Mouse (Mus musculus) heart, embryonic 14.5 days (tissue): ENCODE data around the gene Myh1. TPM values are rescaled to one million over a fixed set of nuclear protein-coding genes. Genes with fewer than 3 reads are reported as not detected.

Source experiments
- ATAC-seq: fragments of 200-750 bp; cut with Nextera tagmentation; 2 replicates; pipeline ENCODE4 v1.8.0; 2017; ENCODE audit warnings: low read depth, moderate TSS enrichment; ENCODE audit not compliant: insufficient number of reproducible peaks, insufficient read depth, low FRiP score
- H3K27ac ChIP-seq, 2 experiments: fragments of 200-500 bp in 1 of 2; fragments of 300-500 bp in 1 of 2; sonication (generic) in 1 of 2; replicated peaks in 1 of 2; 2 replicates each; pipeline ENCODE4 v1.5.1; 2012 to 2014; ENCODE audit warnings: low read depth in 2 of 2, low read length in 2 of 2, control low read depth in 1 of 2, mild to moderate bottlenecking in 1 of 2, mixed read lengths in 1 of 2; ENCODE audit not compliant: control insufficient read depth in 1 of 2, insufficient read depth in 1 of 2
- H3K27me3 ChIP-seq: fragments of 300-500 bp; sonication (generic); 2 replicates; pipeline ENCODE4 v1.6.1; 2014; ENCODE audit warnings: mild to moderate bottlenecking, low read length, control low read depth; ENCODE audit not compliant: control insufficient read depth, insufficient read depth
- H3K36me3 ChIP-seq: fragments of 300-500 bp; sonication (generic); 2 replicates; pipeline ENCODE4 v1.6.1; 2014; ENCODE audit warnings: mild to moderate bottlenecking, control low read depth, low read length, mixed read lengths; ENCODE audit not compliant: control insufficient read depth, insufficient read depth
- H3K4me1 ChIP-seq, 2 experiments: fragments of 200-500 bp in 1 of 2; fragments of 300-500 bp in 1 of 2; sonication (generic) in 1 of 2; 2 replicates each; pipeline ENCODE4 v1.6.1; 2012 to 2014; ENCODE audit warnings: low read length in 2 of 2, control low read depth in 1 of 2, mixed read lengths in 1 of 2; ENCODE audit not compliant: control insufficient read depth in 2 of 2, insufficient read depth in 2 of 2
- H3K4me2 ChIP-seq: fragments of 300-500 bp; sonication (generic); 2 replicates; pipeline ENCODE4 v1.6.1; 2014; ENCODE audit warnings: mild to moderate bottlenecking, low read length
- H3K4me3 ChIP-seq, 2 experiments: fragments of 200-500 bp in 1 of 2; fragments of 300-500 bp in 1 of 2; sonication (generic) in 1 of 2; 2 replicates each; pipeline ENCODE4 v1.5.1; 2012 to 2014; ENCODE audit warnings: low read length in 2 of 2, mild to moderate bottlenecking in 2 of 2, control low read depth in 1 of 2, low read depth in 1 of 2, moderate library complexity in 1 of 2; ENCODE audit not compliant: control insufficient read depth in 1 of 2, insufficient read depth in 1 of 2
- H3K9ac ChIP-seq: fragments of 300-500 bp; sonication (generic); 2 replicates; pipeline ENCODE4 v1.6.1; 2014; ENCODE audit warnings: mild to moderate bottlenecking, low read length
- H3K9me3 ChIP-seq: fragments of 300-500 bp; sonication (generic); 2 replicates; pipeline ENCODE4 v1.6.1; 2016; ENCODE audit warnings: low read length, control low read depth; ENCODE audit not compliant: control insufficient read depth
- WGBS: fragments of 180-500 bp; shearing (Covaris S2); extraction: QIAGEN DNeasy Blood & Tissue Kit; methylation state at CpG from one replicate; pipeline ENCODE4 v1.1.7; 2014; 5-methylcytosine and 5-hydroxymethylcytosine counted together
- polyA plus RNA-seq: library from polyadenylated mRNA; unstranded; fragments of >200 nt; fragmentation: Nextera tagmentation; extraction: Ambion mirVana; gene quantifications from 2 replicates; pipeline ENCODE4 v1.2.1, GENCODE M21; 2014

Gene Myh1
- 0.28 and 0.30 TPM in 2 replicates for polyA plus RNA-seq

DNA sequence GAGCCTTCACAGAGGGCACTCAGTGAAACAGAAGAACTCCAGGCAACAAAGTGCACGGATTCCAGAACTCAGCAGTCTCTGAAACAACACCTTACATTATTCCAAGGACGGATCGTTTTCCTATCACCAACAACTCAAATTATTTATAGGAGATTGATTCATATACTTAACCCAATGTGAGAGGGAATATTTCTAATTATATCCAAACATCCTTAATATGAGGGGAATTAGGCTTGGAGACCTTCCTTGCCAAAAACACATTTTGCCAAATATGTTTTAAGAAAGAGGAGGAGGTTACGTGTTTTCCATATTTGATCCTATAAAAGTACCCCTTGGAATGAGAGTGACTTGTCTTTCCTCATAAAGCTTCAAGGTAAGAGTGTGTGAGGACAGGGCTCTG is at the start of gene Myh1:
Myh1 (plus strand) TSS at position 301 of the 400 bp plus-strand sequence.
- no peak for ATAC-seq
- Histone ChIP-seq H3K36me3 (no peaks in the 10 kb centered on the region), H3K9me3 (no peaks in the 10 kb centered on the region), H3K27ac (no peak within 1 kb of the TSS), H3K4me1 (no peaks in the 10 kb centered on the region; a peak in 1 of 4 replicates), H3K27me3 (no peaks in the 10 kb centered on the region), H3K9ac (no peak within 1 kb of the TSS), H3K4me2 (no peak within 1 kb of the TSS), H3K4me3 (no peak within 1 kb of the TSS)
- 66% methylated on average over 4 of the region's 4 CpGs for WGBS

DNA sequence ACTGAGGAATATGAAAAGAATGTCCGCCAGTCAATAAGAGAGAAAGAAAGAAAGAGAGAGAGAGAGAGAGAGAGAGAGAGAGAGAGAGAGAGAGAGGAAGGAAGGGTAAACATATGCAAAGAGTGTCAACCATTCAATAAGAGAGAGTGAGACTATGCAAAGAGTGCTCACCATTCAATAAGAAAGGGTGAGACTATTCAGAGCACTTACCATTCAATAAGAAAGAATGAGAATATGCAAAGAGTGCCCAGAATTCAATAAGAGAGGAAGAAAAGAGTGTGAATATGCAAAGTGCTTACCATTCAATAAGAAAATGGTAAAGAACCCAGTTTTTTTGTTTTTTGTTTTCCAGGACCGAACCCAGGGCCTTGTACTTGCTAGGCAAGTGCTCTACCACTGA is 49.6 kb upstream of the Myh1 start:
- no peak overlapping the region for H3K4me3 ChIP-seq
- WGBS: 72% methylated on average over 2 of the region's 2 CpGs
- H3K4me1 ChIP-seq: no peaks in the 10 kb centered on the region
- H3K36me3 ChIP-seq: no peaks in the 10 kb centered on the region
- no peak for ATAC-seq
- H3K4me2 ChIP-seq: no peak overlapping the region
- H3K27ac ChIP-seq: no peak overlapping the region
- no peaks in the 10 kb centered on the region for H3K9me3 ChIP-seq
- no peak overlapping the region for H3K9ac ChIP-seq
- no peaks in the 10 kb centered on the region for H3K27me3 ChIP-seq

DNA sequence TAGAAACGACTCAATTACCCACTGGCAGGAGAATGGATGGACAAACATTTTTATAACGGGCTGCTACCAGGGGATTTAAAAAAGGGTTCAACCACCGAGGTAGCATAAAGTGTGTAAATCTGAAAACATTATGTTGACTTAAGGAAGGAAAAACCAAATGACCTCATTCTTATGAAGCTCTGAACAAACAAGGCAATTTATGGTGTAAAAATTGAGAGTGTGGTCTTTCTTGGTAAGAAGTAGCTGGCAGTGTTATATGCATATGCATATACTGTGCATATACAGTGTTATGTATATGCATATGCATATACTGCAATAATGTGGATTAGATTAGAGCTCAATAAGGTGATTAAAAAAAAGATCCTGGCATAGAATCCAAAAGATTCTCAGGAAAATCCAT is 48.7 kb upstream of the Myh1 start:
- WGBS: 84% methylated on average over 3 of the region's 3 CpGs
- H3K4me2 ChIP-seq: no peak overlapping the region
- no peaks in the 10 kb centered on the region for H3K4me1 ChIP-seq
- no peaks in the 10 kb centered on the region for H3K27me3 ChIP-seq
- no peak overlapping the region for H3K9ac ChIP-seq
- ATAC-seq: no peak
- no peaks in the 10 kb centered on the region for H3K9me3 ChIP-seq
- H3K36me3 ChIP-seq: no peaks in the 10 kb centered on the region
- H3K27ac ChIP-seq: no peak overlapping the region
- H3K4me3 ChIP-seq: no peak overlapping the region

DNA sequence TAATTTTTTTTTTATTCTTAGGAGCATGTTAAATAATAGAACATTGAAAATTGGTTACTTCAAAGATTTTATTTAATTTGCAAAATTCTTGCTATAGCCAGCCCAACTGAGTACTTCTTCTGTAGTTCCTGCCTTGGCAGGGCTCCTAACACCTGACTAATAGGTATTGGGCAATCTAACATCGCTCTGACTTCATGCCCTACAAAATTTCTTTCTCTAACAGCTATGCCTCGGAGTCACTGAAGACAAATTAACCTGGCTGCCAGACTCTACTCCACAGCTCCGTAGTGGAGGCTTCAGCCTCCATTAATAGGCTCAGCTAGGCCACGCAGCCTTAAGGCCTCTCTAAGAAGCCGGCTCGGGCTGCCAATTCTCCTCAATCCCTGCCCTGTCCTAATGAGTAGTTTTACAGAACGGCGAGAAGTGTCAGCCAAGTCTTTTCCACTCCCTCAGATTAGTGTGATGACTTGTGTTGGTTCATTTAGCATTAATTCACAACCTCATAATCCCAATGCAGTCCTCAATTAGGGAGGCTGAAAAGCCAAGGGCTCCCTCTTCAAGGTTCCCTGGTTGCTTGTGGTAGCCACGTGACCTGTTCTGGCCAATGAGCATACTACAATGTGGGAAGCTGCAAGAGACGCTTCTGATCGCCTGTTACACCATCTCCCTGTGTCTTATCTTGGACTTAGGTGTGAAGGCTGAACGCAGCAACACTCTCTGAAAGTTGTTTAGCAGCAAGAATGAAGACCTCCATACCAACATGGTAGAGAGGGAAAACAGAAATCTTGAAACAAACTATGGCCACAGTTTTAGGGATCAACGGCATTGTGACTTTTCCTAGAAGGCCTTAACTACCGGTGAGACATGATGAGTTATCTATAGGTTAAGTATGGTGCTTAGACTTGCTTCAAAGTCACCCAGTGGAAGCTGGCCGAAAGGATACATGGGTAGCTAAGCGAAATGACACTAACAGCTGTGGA is 47.9 kb upstream of the Myh1 start:
- Histone ChIP-seq H3K27ac (no peak overlapping the region), H3K4me3 (no peak overlapping the region), H3K4me2 (no peak overlapping the region), H3K9ac (no peak overlapping the region), H3K36me3 (no peaks in the 10 kb centered on the region), H3K9me3 (no peaks in the 10 kb centered on the region), H3K4me1 (no peaks in the 10 kb centered on the region), H3K27me3 (no peaks in the 10 kb centered on the region)
- 81% methylated on average over 16 of the region's 16 CpGs for WGBS
- ATAC-seq: no peak

DNA sequence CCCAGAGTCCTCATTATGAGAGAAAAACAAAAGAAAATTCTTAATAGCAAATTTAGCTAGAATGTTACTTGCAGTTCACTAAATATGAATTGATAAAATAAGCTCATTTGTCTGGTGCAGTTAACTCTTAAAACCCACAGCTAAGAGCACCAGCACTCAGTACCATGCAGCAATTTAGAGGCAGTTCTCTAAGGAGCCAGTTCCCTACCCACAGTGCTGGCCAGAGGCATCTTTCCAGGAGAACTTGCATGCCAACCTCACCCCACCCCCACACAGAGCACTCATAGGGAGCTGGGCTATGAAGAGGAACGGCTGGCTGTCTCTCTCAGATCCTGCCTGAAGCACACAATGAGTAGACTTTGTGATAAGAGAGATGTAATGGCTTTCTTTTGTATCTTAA is 46.7 kb upstream of the Myh1 start:
- H3K27ac ChIP-seq: no peak overlapping the region
- no peak overlapping the region for H3K4me2 ChIP-seq
- no peak overlapping the region for H3K9ac ChIP-seq
- 0% methylated on average over 1 of the region's 1 CpGs for WGBS
- H3K27me3 ChIP-seq: no peaks in the 10 kb centered on the region
- ATAC-seq: no peak
- H3K9me3 ChIP-seq: no peaks in the 10 kb centered on the region
- no peaks in the 10 kb centered on the region for H3K4me1 ChIP-seq
- no peaks in the 10 kb centered on the region for H3K36me3 ChIP-seq
- H3K4me3 ChIP-seq: no peak overlapping the region

DNA sequence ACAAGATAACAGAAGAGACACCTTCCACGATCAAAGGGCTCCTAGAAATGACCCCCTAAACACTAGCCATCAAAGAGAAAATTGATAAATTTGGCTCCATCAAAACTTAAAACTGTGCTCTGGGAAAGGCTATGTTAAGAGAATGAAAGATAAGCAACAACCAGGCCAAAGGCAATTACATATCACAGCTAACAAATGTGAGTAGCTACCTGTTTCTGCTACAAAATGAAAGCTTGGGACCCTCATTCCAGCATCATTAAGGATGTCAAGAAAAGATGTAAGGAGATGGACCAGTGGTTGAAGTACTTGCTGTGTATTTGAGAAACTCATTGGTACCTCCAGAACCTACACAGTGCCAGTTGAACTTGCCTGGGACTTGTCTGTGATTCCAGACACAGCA is 46.0 kb upstream of the Myh1 start:
- no peak overlapping the region for H3K4me3 ChIP-seq
- no peak overlapping the region for H3K4me2 ChIP-seq
- H3K36me3 ChIP-seq: no peaks in the 10 kb centered on the region
- no peak overlapping the region for H3K9ac ChIP-seq
- H3K27me3 ChIP-seq: no peaks in the 10 kb centered on the region
- 43% methylated on average over 1 of the region's 1 CpGs for WGBS
- H3K4me1 ChIP-seq: no peaks in the 10 kb centered on the region
- H3K9me3 ChIP-seq: no peaks in the 10 kb centered on the region
- ATAC-seq: no peak
- no peak overlapping the region for H3K27ac ChIP-seq

DNA sequence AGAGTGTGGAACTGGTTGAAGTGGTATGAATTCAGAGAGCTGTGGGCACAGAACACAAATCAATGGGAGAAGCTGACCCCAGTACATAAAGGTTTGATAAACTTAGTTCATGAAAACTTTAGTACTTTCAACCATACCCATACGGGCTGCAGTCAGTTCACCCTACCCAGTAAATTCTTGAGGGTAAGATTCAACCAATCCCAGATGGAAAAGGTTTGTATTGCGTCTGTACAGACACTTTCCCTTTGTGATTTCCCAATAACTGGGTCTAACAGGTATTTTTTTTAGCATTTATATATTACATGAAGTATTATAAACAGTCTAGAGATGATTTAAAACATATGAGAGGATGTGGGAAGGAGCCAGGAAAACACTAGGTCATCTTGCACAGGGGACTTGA is 44.2 kb upstream of the Myh1 start:
- Histone ChIP-seq H3K27me3 (no peaks in the 10 kb centered on the region), H3K4me3 (no peak overlapping the region), H3K36me3 (no peaks in the 10 kb centered on the region), H3K4me2 (no peak overlapping the region), H3K9me3 (no peaks in the 10 kb centered on the region), H3K4me1 (no peaks in the 10 kb centered on the region), H3K9ac (no peak overlapping the region), H3K27ac (no peak overlapping the region)
- no peak for ATAC-seq
- 89% methylated on average over 2 of the region's 2 CpGs for WGBS
